Mouse (Mus musculus): ENCODE data around the gene Arhgap35. TPM values are rescaled to one million over a fixed set of nuclear protein-coding genes. Genes with fewer than 3 reads are reported as not detected.

The Arhgap35 gene
- polyA plus RNA-seq, 1 experiment from 2014 or later: 32.2 TPM

DNA sequence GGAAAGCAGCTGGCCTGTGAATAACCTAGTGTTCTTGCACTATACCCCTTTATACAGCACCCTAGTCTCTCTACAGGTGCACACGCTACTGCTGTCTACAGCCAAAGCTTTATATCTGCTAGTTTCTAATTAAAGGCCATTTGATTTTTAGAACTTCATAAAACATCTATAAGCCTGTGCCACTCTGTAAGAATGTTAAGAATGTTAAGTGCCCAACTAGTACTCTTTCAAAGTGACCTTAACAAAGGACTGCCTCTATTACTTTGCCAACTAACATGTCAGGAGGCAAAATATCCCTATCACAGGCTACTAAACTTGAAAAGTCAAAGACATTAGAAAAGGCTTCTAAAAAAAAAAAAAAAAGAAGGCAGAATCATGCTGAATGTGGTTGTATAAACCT is 31.0 kb downstream of the Arhgap35 start:
- H3K27me3 ChIP-seq (ENCODE audit: control insufficient read depth, insufficient read depth, low read depth, low read length): no peaks in the 10 kb centered on the region
- WGBS: 92% methylated on average over 1 of the region's 1 CpGs
- H3K27ac ChIP-seq (ENCODE audit: low read length): no peak overlapping the region
- no peak overlapping the region for H3K4me2 ChIP-seq (ENCODE audit: low read length)
- no peaks in the 10 kb centered on the region for H3K9me3 ChIP-seq (replicated peaks; ENCODE audit: control insufficient read depth, low read length, poor library complexity, severe bottlenecking)
- H3K4me3 ChIP-seq (ENCODE audit: low read depth, low read length): no peak overlapping the region
- H3K4me1 ChIP-seq (ENCODE audit: control insufficient read depth, insufficient read depth, low read length): peaks cover 15% of the 10 kb centered on the region; the same call in 1 of the 2 replicates
- H3K36me3 ChIP-seq (ENCODE audit: control insufficient read depth, insufficient read depth, low read length): no peaks in the 10 kb centered on the region
- ATAC-seq: no peak
- H3K9ac ChIP-seq (ENCODE audit: low read depth, low read length): no peak overlapping the region

DNA sequence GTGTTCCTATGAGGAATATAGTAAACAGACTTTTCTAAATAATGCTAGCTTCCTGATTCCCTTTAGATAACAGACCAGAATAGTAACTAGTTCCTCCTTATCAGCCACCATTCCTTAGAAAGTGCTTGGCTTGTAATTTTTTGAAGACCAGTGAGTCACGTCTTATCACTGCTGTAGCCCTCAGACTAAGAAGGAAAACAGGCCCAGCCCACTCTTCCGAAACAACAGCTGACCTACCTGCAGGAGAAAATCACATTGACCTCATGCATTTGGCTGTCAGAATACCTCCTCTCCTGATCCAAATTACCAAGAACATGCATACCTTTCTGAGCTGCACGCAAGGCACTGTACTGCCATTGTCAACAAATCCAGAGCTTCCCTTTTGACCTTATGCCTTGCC is 32.5 kb downstream of the Arhgap35 start:
- Histone ChIP-seq H3K9me3 (replicated peaks; ENCODE audit: control insufficient read depth, low read length, poor library complexity, severe bottlenecking) (no peaks in the 10 kb centered on the region), H3K4me2 (ENCODE audit: low read length) (no peak overlapping the region), H3K27ac (ENCODE audit: low read length) (no peak overlapping the region), H3K4me1 (ENCODE audit: control insufficient read depth, insufficient read depth, low read length) (peaks cover 12% of the 10 kb centered on the region; the same call in 1 of the 2 replicates), H3K27me3 (ENCODE audit: control insufficient read depth, insufficient read depth, low read depth, low read length) (no peaks in the 10 kb centered on the region), H3K9ac (ENCODE audit: low read depth, low read length) (no peak overlapping the region), H3K36me3 (ENCODE audit: control insufficient read depth, insufficient read depth, low read length) (no peaks in the 10 kb centered on the region), H3K4me3 (ENCODE audit: low read depth, low read length) (no peak overlapping the region)
- WGBS: 85% methylated on average over 3 of the region's 3 CpGs
- ATAC-seq: no peak

DNA sequence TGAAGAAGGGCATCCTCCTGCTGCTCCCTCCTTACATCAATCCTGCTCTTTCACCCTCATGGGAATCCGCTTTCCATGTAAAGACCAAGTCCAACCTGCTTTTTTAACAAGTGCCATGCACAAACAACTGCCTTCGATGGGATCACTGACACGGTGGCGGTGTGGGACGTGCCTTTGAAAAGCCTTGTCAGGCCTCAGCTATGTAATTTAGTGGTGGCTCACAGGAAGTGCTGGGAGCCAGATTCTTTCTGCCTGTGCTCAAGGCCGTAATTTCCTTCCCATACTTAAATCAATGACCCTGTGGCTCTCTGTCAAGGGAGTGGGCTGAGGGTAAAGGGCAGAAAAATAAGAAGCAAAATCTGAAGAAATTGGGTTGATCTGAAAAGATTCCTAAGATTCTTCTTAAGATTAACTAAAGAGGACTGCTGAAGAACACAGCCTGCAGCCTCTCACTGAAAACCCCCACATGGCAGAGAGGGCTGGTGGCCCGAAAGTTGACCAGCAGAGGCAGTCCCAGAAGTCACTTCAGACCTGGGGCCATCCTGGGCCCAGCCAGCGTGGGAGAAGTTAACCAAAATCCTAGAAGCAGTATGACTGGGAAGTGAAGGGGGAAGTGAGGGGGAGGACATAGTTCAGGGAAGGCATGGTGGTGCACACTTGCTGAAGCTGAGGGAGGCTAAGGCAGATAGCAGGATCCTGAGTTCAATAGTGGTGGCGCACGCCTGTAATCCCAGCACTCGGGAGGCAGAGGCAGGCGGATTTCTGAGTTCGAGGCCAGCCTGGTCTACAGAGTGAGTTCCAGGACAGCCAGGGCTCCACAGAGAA is 33.3 kb downstream of the Arhgap35 start:
- Histone ChIP-seq H3K9me3 (replicated peaks; ENCODE audit: control insufficient read depth, low read length, poor library complexity, severe bottlenecking) (no peaks in the 10 kb centered on the region), H3K36me3 (ENCODE audit: control insufficient read depth, insufficient read depth, low read length) (no peaks in the 10 kb centered on the region), H3K27me3 (ENCODE audit: control insufficient read depth, insufficient read depth, low read depth, low read length) (no peaks in the 10 kb centered on the region), H3K4me1 (ENCODE audit: control insufficient read depth, insufficient read depth, low read length) (peaks cover 12% of the 10 kb centered on the region; the same call in 1 of the 2 replicates), H3K4me3 (ENCODE audit: low read depth, low read length) (no peak overlapping the region), H3K9ac (ENCODE audit: low read depth, low read length) (no peak overlapping the region), H3K4me2 (ENCODE audit: low read length) (no peak overlapping the region), H3K27ac (ENCODE audit: low read length) (no peak overlapping the region)
- ATAC-seq: no peak
- WGBS: 71% methylated on average over 13 of the region's 13 CpGs

DNA sequence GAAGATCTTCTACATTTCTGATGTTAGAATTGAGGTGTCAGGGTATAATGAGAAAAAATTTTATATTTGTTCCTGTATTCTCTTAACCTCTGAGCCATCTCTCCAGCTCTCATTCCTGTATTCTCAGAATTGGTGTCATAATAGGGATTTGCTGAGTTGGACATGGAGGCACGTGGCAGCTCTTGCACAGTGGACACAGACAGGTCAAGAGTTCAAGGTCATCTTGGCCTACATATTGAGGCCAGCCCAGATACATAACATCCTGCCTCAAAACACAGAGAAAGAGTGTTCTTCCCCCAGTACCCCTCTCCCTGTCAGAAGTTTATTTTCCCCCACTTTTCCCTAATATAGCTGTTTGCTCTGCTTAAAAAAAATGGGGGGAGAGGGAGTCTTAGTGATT is 38.1 kb downstream of the Arhgap35 start:
- Histone ChIP-seq H3K4me2 (ENCODE audit: low read length) (no peak overlapping the region), H3K9me3 (replicated peaks; ENCODE audit: control insufficient read depth, low read length, poor library complexity, severe bottlenecking) (no peaks in the 10 kb centered on the region), H3K27ac (ENCODE audit: low read length) (no peak overlapping the region), H3K9ac (ENCODE audit: low read depth, low read length) (no peak overlapping the region), H3K27me3 (ENCODE audit: control insufficient read depth, insufficient read depth, low read depth, low read length) (no peaks in the 10 kb centered on the region), H3K36me3 (ENCODE audit: control insufficient read depth, insufficient read depth, low read length) (no peaks in the 10 kb centered on the region), H3K4me1 (ENCODE audit: control insufficient read depth, insufficient read depth, low read length) (peaks cover 9% of the 10 kb centered on the region), H3K4me3 (ENCODE audit: low read depth, low read length) (no peak overlapping the region)
- WGBS: 78% methylated on average over 1 of the region's 1 CpGs
- no peak for ATAC-seq

DNA sequence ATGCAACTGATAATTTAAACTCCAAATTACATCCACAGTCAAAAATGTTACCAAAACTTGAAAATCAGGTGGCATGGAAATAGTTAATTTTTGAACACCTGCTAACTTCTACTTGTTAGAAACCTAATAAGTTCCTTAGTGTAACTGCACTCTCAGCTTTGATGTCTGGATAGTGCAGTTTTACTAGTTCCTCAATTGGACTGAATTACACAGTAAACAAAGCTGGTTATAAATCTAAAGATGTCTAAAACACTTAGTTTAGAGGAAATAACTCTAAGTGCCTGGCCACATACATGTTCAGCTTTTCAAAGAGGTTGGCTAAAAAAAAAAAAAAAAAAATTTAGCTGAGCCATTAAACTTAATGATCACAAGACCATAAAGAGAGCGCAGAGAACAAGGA is 43.6 kb downstream of the Arhgap35 start:
- no peaks in the 10 kb centered on the region for H3K36me3 ChIP-seq (ENCODE audit: control insufficient read depth, insufficient read depth, low read length)
- 94% methylated on average over 1 of the region's 1 CpGs for WGBS
- H3K4me3 ChIP-seq (ENCODE audit: low read depth, low read length): no peak overlapping the region
- no peak overlapping the region for H3K4me2 ChIP-seq (ENCODE audit: low read length)
- no peak overlapping the region for H3K27ac ChIP-seq (ENCODE audit: low read length)
- H3K27me3 ChIP-seq (ENCODE audit: control insufficient read depth, insufficient read depth, low read depth, low read length): no peaks in the 10 kb centered on the region
- ATAC-seq: no peak
- H3K9ac ChIP-seq (ENCODE audit: low read depth, low read length): no peak overlapping the region
- H3K9me3 ChIP-seq (replicated peaks; ENCODE audit: control insufficient read depth, low read length, poor library complexity, severe bottlenecking): no peaks in the 10 kb centered on the region
- H3K4me1 ChIP-seq (ENCODE audit: control insufficient read depth, insufficient read depth, low read length): peaks cover 2% of the 10 kb centered on the region; the same call in 1 of the 2 replicates

DNA sequence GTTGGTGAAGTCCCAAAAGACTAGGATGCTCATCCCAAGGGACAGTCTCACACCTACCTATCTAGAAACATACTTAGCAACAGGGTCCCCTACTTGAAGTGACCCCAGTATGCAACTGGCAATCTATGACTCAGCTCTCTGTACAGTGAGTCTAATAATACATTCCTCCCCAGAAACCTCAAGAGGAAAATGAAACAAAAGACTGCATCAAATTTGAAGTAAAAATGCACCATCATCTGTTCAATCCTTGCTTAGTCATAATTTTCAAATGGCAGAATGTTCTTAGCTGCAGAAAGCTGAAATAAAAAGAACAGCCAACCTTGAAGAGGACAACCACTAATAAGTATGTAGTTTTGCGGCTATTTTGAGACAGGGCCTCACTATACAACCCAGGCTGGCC is 44.1 kb downstream of the Arhgap35 start:
- Histone ChIP-seq H3K9me3 (replicated peaks; ENCODE audit: control insufficient read depth, low read length, poor library complexity, severe bottlenecking) (no peaks in the 10 kb centered on the region), H3K27me3 (ENCODE audit: control insufficient read depth, insufficient read depth, low read depth, low read length) (no peaks in the 10 kb centered on the region), H3K4me2 (ENCODE audit: low read length) (no peak overlapping the region), H3K36me3 (ENCODE audit: control insufficient read depth, insufficient read depth, low read length) (no peaks in the 10 kb centered on the region), H3K27ac (ENCODE audit: low read length) (no peak overlapping the region), H3K4me3 (ENCODE audit: low read depth, low read length) (no peak overlapping the region), H3K9ac (ENCODE audit: low read depth, low read length) (no peak overlapping the region), H3K4me1 (ENCODE audit: control insufficient read depth, insufficient read depth, low read length) (peaks cover 2% of the 10 kb centered on the region; the same call in 1 of the 2 replicates)
- no peak for ATAC-seq
- WGBS: 94% methylated on average over 1 of the region's 1 CpGs

DNA sequence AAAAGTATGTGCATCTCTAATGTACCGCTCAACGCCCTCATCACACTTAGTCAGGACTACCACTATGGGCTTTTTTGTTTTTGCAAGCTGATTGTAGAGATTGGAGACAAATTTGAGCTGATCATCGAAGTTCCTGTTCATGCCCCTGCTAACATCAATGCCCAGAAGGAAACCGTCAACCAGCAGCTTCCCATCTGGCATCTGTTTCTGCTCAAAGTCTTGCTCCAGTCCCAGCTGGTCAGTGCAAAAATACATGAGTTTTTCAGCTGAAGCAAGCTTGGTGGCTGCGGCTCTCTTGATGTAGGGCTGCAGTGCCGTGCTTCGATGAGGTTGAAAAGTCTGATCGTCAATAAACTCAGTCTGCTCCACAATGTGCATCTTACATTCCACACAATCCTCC is 50.3 kb downstream of the Arhgap35 start:
- Histone ChIP-seq H3K27me3 (ENCODE audit: control insufficient read depth, insufficient read depth, low read depth, low read length) (no peaks in the 10 kb centered on the region), H3K9me3 (replicated peaks; ENCODE audit: control insufficient read depth, low read length, poor library complexity, severe bottlenecking) (no peaks in the 10 kb centered on the region), H3K4me3 (ENCODE audit: low read depth, low read length) (no peak overlapping the region), H3K4me1 (ENCODE audit: control insufficient read depth, insufficient read depth, low read length) (no peaks in the 10 kb centered on the region), H3K27ac (ENCODE audit: low read length) (no peak overlapping the region), H3K9ac (ENCODE audit: low read depth, low read length) (no peak overlapping the region), H3K36me3 (ENCODE audit: control insufficient read depth, insufficient read depth, low read length) (peaks cover 22% of the 10 kb centered on the region), H3K4me2 (ENCODE audit: low read length) (no peak overlapping the region)
- no peak for ATAC-seq
- 94% methylated on average over 8 of the region's 8 CpGs for WGBS

DNA sequence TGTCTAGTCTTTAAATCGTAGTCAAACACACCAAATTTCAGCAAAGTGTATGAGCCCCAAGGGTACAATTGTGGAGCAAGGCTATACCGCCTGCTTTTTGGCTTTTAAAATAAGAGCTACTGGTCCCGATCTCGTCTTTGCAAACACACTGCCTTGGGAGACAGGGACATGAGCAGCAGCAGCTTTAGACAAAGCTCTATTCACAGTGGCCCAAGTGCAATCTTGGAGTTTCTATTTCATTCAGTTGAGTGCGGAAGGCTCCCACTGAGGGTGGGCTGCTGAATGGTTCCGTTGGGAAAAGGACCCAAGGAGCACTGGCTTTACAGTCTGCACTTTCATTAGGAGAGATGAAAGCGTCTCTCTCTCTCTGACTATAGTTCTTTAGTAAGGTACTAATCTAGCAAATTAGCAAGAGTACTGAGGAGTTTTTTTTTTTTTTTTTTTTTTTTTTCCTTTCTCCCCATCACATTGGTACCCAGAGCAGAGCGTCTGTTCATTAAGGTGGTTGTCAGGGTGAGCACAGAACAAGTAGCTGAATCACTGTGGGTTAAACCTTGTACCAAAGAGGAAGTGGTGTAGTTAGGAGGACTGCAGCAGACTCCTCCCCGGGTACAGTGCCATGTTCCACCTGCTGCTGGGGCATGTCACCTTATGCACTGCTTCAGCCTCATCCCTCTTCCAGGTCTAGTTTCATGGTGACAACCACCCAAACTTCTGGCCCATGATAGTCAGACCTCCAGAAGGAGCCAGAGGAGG is 56.8 kb downstream of the Arhgap35 start:
- Histone ChIP-seq H3K9me3 (replicated peaks; ENCODE audit: control insufficient read depth, low read length, poor library complexity, severe bottlenecking) (no peaks in the 10 kb centered on the region), H3K4me2 (ENCODE audit: low read length) (no peak overlapping the region), H3K27ac (ENCODE audit: low read length) (peak overlapping the region; percentile 24; the same call in 1 of the 2 replicates), H3K36me3 (ENCODE audit: control insufficient read depth, insufficient read depth, low read length) (peaks cover 10% of the 10 kb centered on the region), H3K4me3 (ENCODE audit: low read depth, low read length) (no peak overlapping the region), H3K9ac (ENCODE audit: low read depth, low read length) (no peak overlapping the region), H3K27me3 (ENCODE audit: control insufficient read depth, insufficient read depth, low read depth, low read length) (no peaks in the 10 kb centered on the region), H3K4me1 (ENCODE audit: control insufficient read depth, insufficient read depth, low read length) (peaks cover 26% of the 10 kb centered on the region)
- 59% methylated on average over 9 of the region's 9 CpGs for WGBS
- no peak for ATAC-seq

DNA sequence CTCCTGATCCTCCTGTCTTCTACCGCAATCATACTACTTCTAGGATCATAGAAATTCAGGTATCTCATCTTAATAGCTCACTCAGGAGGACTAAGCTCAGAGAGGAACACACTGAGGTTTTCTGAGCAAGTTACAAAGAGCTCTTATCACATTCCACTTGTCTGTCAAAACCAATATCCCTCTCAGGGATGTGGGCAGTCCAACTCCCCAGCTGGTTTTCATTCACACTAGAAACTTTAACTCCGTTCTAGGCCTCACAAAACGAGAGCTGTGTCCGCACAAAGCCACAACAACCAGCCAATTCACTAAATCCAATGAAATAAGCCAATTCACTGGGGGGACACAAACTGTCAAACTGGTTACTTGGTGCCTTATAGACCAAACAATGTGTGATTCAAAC is 57.5 kb downstream of the Arhgap35 start:
- no peak overlapping the region for H3K27ac ChIP-seq (ENCODE audit: low read length)
- H3K9ac ChIP-seq (ENCODE audit: low read depth, low read length): no peak overlapping the region
- ATAC-seq: no peak
- H3K27me3 ChIP-seq (ENCODE audit: control insufficient read depth, insufficient read depth, low read depth, low read length): no peaks in the 10 kb centered on the region
- 55% methylated on average over 4 of the region's 4 CpGs for WGBS
- H3K9me3 ChIP-seq (replicated peaks; ENCODE audit: control insufficient read depth, low read length, poor library complexity, severe bottlenecking): no peaks in the 10 kb centered on the region
- H3K4me1 ChIP-seq (ENCODE audit: control insufficient read depth, insufficient read depth, low read length): peaks cover 26% of the 10 kb centered on the region
- H3K4me2 ChIP-seq (ENCODE audit: low read length): no peak overlapping the region
- no peak overlapping the region for H3K4me3 ChIP-seq (ENCODE audit: low read depth, low read length)
- peaks cover 6% of the 10 kb centered on the region for H3K36me3 ChIP-seq (ENCODE audit: control insufficient read depth, insufficient read depth, low read length)
